Mouse (Mus musculus): Measurements from ENCODE around the gene Osbpl11.

GRCm38 (mm10) chr16:33242046-33242445 lies 57.2 kb downstream of the Osbpl11 start:
- no peak for TF ChIP-seq POLR2A (IDR thresholded peaks at IDR 0.05; ENCODE audit: low read depth, low read length)
- no peak for TF ChIP-seq CTCF (IDR thresholded peaks at IDR 0.05; ENCODE audit: borderline replicate concordance, insufficient read depth, low read length)
